8 mouse cellular contexts compared by ENCODE assay signal in the genomic region with DNA sequence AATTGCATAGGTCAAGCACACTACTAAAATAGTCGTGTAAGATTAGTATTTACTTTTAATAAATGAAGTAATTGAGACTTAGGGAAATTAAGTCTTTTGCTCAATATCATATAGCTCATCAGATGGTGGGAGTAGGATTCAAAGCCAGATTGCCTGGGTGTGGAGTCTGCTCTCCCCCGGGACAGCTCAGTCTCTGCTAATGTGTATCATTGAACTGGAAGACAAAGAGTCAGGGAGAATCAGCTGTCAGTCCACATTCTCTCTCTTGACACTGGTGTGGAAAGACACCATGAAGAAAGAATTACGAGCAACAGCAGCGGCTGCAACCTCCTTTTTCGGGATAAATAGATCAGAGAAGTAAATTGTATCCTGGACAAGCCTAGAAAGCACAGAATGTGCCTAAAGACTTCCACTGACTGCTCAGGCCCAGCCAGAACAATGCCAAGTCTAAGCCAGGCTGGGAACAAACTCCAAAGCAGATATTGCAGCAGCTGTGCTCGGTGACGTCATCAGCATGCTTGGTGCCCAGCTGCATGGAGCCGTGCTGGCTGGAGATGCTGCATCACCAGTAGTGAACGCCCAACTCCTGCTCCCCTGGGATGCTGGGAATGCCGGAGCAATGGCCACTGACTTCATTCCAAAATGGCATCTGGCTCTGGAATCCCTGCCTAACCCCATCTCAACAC. TPM values are rescaled to one million over a fixed set of nuclear protein-coding genes. Genes with fewer than 3 reads are reported as not detected.
DNase-seq lines count a peak whose midpoint lies in the region; ATAC-seq and TF ChIP-seq lines count a peak whose summit lies in the region.

No protein-coding gene starts in this region.

- peak; percentile 10 for DNase-seq in kidney, adult 2 months
- DNase-seq in kidney, adult 18-20 months = no peak
- DNase-seq in brain, adult 2 months (ENCODE audit: low read depth, low spot score) = peak; percentile 90
- peak; percentile 53 to 87 for DNase-seq in gastrocnemius, postnatal 4 days (ENCODE audit: low spot score in 2 of 2)
- peak; percentile 84 for DNase-seq in layer of hippocampus, adult 9-11 months
- peak; percentile 73 for DNase-seq in midbrain, postnatal 0 days (ENCODE audit: low spot score)
- DNase-seq in urinary bladder, adult 2 months (ENCODE audit: low spot score) = no peak

- 62% methylated on average over 10 of the region's 10 CpGs for WGBS in kidney, adult 2 months
- WGBS in midbrain, postnatal 0 days = 22% methylated on average over 10 of the region's 10 CpGs

- H3K4me2 ChIP-seq in midbrain, postnatal 0 days (ENCODE audit: low read depth, low read length, poor library complexity, severe bottlenecking) = no peak overlapping the region

- TF ChIP-seq POLR2A in kidney, adult 2 months (IDR thresholded peaks at IDR 0.05; ENCODE audit: low read depth, low read length) = no peak

- ATAC-seq in midbrain, postnatal 0 days (ENCODE audit: low FRiP score) = peak; percentile 52
- no peak for ATAC-seq in CD4-positive, CD25-positive, alpha-beta regulatory T cell, adult 4 months

- H3K9ac ChIP-seq in midbrain, postnatal 0 days (replicated peaks; ENCODE audit: low read length, poor library complexity, severe bottlenecking) = no peak overlapping the region

- no peak overlapping the region for H3K27ac ChIP-seq in kidney, adult 2 months (ENCODE audit: insufficient read depth, low read depth, low read length)
- no peak overlapping the region for H3K27ac ChIP-seq in midbrain, postnatal 0 days (ENCODE audit: low read depth, low read length)

- H3K27me3 ChIP-seq in kidney, adult 2 months (replicated peaks; ENCODE audit: control insufficient read depth, insufficient read depth, low read length) = no peaks in the 10 kb centered on the region
- H3K27me3 ChIP-seq in midbrain, postnatal 0 days (ENCODE audit: insufficient read depth, low read length) = no peaks in the 10 kb centered on the region

- no peaks in the 10 kb centered on the region for H3K9me3 ChIP-seq in midbrain, postnatal 0 days (ENCODE audit: low read length)

- no peak overlapping the region for H3K4me3 ChIP-seq in kidney, adult 2 months (ENCODE audit: insufficient read depth, low read depth, low read length)
- H3K4me3 ChIP-seq in midbrain, postnatal 0 days (ENCODE audit: low read depth, low read length) = no peak overlapping the region

- no peaks in the 10 kb centered on the region for H3K36me3 ChIP-seq in kidney, adult 2 months (ENCODE audit: control insufficient read depth, insufficient read depth, low read length)
- H3K36me3 ChIP-seq in midbrain, postnatal 0 days (ENCODE audit: insufficient read depth, low read length) = no peaks in the 10 kb centered on the region

- H3K4me1 ChIP-seq in kidney, adult 2 months (ENCODE audit: control insufficient read depth, insufficient read depth, low read length) = no peaks in the 10 kb centered on the region
- no peaks in the 10 kb centered on the region for H3K4me1 ChIP-seq in midbrain, postnatal 0 days (ENCODE audit: insufficient read depth, low read length)

- no peak for TF ChIP-seq CTCF in kidney, adult 2 months (conservative IDR thresholded peaks at IDR 0.05; ENCODE audit: insufficient read depth, insufficient read length, low read depth, low read length)
- TF ChIP-seq CTCF in midbrain, postnatal 0 days (IDR thresholded peaks at IDR 0.05) = no peak

RNA-seq across cellular contexts. Expression of a gene that starts 14.5 kb away (rescaled TPM):
- 3.9 and 5.3 TPM in 2 replicates for polyA plus RNA-seq in kidney, adult 2 months (2012; rRNA removed)
- total RNA-seq in gastrocnemius, postnatal 4 days (2021) = 100 to 1,000 TPM; 228 to 250 TPM
- total RNA-seq in midbrain, postnatal 0 days (2014; rRNA removed) = 20.2 and 50.0 TPM in 2 replicates
- 2.0 and 4.3 TPM in 2 replicates for polyA plus RNA-seq in midbrain, postnatal 0 days (2015; fragmentation: Nextera tagmentation; extraction: Ambion mirVana)
- 10 to 100 TPM; 25.5 to 27.3 TPM for polyA plus RNA-seq in CD4-positive, CD25-positive, alpha-beta regulatory T cell, adult 4 months (2017; shearing (Covaris generic))
- 14.2 and 30.0 TPM in 2 replicates for polyA plus RNA-seq in urinary bladder, adult 2 months (2012; rRNA removed)

Comparison
In these comparisons a context has a peak if more than half of its experiments do, and no peak if none do; other contexts are left out.
1. DNase-seq: peak in kidney, adult 2 months (single experiment), brain, adult 2 months (single experiment), gastrocnemius, postnatal 4 days (2 of 2), layer of hippocampus, adult 9-11 months (single experiment) and midbrain, postnatal 0 days (single experiment); none in kidney, adult 18-20 months (single experiment) and urinary bladder, adult 2 months (single experiment).